8 mouse cellular contexts compared by ENCODE assay signal in the genomic region with DNA sequence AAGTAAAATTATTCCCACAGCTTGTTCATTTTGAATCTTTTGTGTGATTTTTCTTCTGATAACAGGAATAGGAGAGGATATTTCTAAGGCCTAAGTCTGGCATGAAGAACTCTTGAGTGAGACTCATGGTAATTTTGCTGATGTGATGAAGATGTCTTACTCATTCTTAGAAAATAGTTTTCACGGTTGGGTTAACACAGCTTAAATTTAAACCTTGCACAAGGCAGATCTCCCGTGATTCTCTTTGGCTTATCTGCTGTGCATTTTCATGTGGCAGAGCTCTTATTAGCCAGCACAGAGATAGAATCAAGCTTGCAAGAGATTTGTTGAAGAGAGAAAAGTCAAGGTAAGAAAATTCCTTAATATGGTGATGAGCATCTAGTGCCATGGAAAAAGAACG. TPM values are rescaled to one million over a fixed set of nuclear protein-coding genes. Genes with fewer than 3 reads are reported as not detected.
DNase-seq lines count a peak whose midpoint lies in the region; ATAC-seq lines count a peak whose summit lies in the region.

A gene (plus strand): TSS at position 235 of the 400 bp plus-strand sequence.

- H3K9ac ChIP-seq in kidney, embryonic 15.5 days, result no peak within 1 kb of the TSS
- no peak within 1 kb of the TSS for H3K9ac ChIP-seq in neural tube, embryonic 15.5 days (replicated peaks)

- no peaks in the 10 kb centered on the region for H3K4me1 ChIP-seq in heart, embryonic 10.5 days
- H3K4me1 ChIP-seq in kidney, embryonic 15.5 days, result no peaks in the 10 kb centered on the region
- no peaks in the 10 kb centered on the region for H3K4me1 ChIP-seq in neural tube, embryonic 15.5 days

- no peak for DNase-seq in gastrocnemius, postnatal 10 days
- DNase-seq in gastrocnemius, adult 8-10 months (ENCODE audit: low spot score in 2 of 2), result no peak
- DNase-seq in adrenal gland, postnatal 25 days, result no peak
- DNase-seq in heart, embryonic 10.5 days (ENCODE audit: low spot score), result no peak
- DNase-seq in testis, postnatal 14 days (ENCODE audit: low spot score), result no peak
- no peak for DNase-seq in cerebellum, postnatal 4 days (ENCODE audit: low spot score in 2 of 2)

- no peaks in the 10 kb centered on the region for H3K36me3 ChIP-seq in heart, embryonic 10.5 days
- no peaks in the 10 kb centered on the region for H3K36me3 ChIP-seq in kidney, embryonic 15.5 days
- no peaks in the 10 kb centered on the region for H3K36me3 ChIP-seq in neural tube, embryonic 15.5 days

- no peak within 1 kb of the TSS for H3K4me3 ChIP-seq in heart, embryonic 10.5 days
- H3K4me3 ChIP-seq in kidney, embryonic 15.5 days (replicated peaks), result no peak within 1 kb of the TSS
- no peak within 1 kb of the TSS for H3K4me3 ChIP-seq in neural tube, embryonic 15.5 days (replicated peaks)

- no peaks in the 10 kb centered on the region for H3K27me3 ChIP-seq in heart, embryonic 10.5 days (ENCODE audit: insufficient read depth, poor library complexity, severe bottlenecking)
- H3K27me3 ChIP-seq in kidney, embryonic 15.5 days, result no peaks in the 10 kb centered on the region
- no peaks in the 10 kb centered on the region for H3K27me3 ChIP-seq in neural tube, embryonic 15.5 days (replicated peaks)

- H3K4me2 ChIP-seq in kidney, embryonic 15.5 days, result no peak within 1 kb of the TSS
- H3K4me2 ChIP-seq in neural tube, embryonic 15.5 days, result no peak within 1 kb of the TSS

- H3K9me3 ChIP-seq in heart, embryonic 10.5 days, result no peaks in the 10 kb centered on the region
- no peaks in the 10 kb centered on the region for H3K9me3 ChIP-seq in kidney, embryonic 15.5 days (replicated peaks)
- no peaks in the 10 kb centered on the region for H3K9me3 ChIP-seq in neural tube, embryonic 15.5 days (replicated peaks)

- ATAC-seq in kidney, embryonic 15.5 days (replicated peaks; ENCODE audit: low FRiP score), result no peak
- ATAC-seq in neural tube, embryonic 15.5 days (ENCODE audit: low FRiP score), result no peak

- no peak within 1 kb of the TSS for H3K27ac ChIP-seq in heart, embryonic 10.5 days
- peak within 1 kb of the TSS; percentile 33; the same call in 1 of the 2 replicates for H3K27ac ChIP-seq in kidney, embryonic 15.5 days
- no peak within 1 kb of the TSS for H3K27ac ChIP-seq in neural tube, embryonic 15.5 days (replicated peaks)

- 79% methylated on average over 3 of the region's 3 CpGs for WGBS in heart, embryonic 10.5 days
- WGBS in kidney, embryonic 15.5 days, result 79% methylated on average over 3 of the region's 3 CpGs
- 86% methylated on average over 3 of the region's 3 CpGs for WGBS in neural tube, embryonic 15.5 days

RNA-seq across cellular contexts. Expression of the gene that starts here (rescaled TPM):
- total RNA-seq in gastrocnemius, postnatal 10 days (2021), result 10 to 100 TPM; 42.1 to 53.8 TPM
- 10 to 100 TPM in 1 of 4 experiments, 1 to 10 TPM in 3; 4.4 to 15.6 (median 8.0) TPM for total RNA-seq in gastrocnemius, adult 8-10 months (2022)
- total RNA-seq in adrenal gland, postnatal 25 days (2021), result 416 and 485 TPM in 2 replicates
- polyA plus RNA-seq in heart, embryonic 10.5 days (2016; fragmentation: Nextera tagmentation; extraction: Ambion mirVana), result 37.0 and 45.7 TPM in 2 replicates
- polyA plus RNA-seq in kidney, embryonic 15.5 days (2015; fragmentation: Nextera tagmentation; extraction: Ambion mirVana), result 68.3 and 77.8 TPM in 2 replicates
- polyA plus RNA-seq in neural tube, embryonic 15.5 days (2015; fragmentation: Nextera tagmentation; extraction: Ambion mirVana), result 18.5 and 18.9 TPM in 2 replicates
